Mouse (Mus musculus) erythroblast, adult 5-6 weeks (primary cell): ENCODE data around the gene Eno3. TPM values are rescaled to one million over a fixed set of nuclear protein-coding genes. Genes with fewer than 3 reads are reported as not detected.
A peak's percentile ranks its signal among the peaks of the same experiment; 100 is the strongest.

Source experiments
- ATAC-seq: replicated peaks from 2 replicates; pipeline ENCODE4 v1.8.0; 2016; ENCODE audit warnings: moderate number of reproducible peaks, mild to moderate bottlenecking, moderate TSS enrichment, inconsistent platforms; ENCODE audit not compliant: poor library complexity, low FRiP score, severe bottlenecking
- total RNA-seq, 2 experiments: library from RNA; stranded (forward) in 1 of 2; stranded (reverse) in 1 of 2; fragments of 150-400 nt in 1 of 2; fragments of 200-764, 138-1000 nt in 1 of 2; gene quantifications; 2 replicates each; pipeline versions ENCODE4 v1.2.3 to v1.2.4; 2015 to 2017; ENCODE audit warnings: low replicate concordance in 2 of 2

Gene Eno3
- total RNA-seq, 2 experiments from 2014 or later = 2.9 to 3.3 TPM

DNA sequence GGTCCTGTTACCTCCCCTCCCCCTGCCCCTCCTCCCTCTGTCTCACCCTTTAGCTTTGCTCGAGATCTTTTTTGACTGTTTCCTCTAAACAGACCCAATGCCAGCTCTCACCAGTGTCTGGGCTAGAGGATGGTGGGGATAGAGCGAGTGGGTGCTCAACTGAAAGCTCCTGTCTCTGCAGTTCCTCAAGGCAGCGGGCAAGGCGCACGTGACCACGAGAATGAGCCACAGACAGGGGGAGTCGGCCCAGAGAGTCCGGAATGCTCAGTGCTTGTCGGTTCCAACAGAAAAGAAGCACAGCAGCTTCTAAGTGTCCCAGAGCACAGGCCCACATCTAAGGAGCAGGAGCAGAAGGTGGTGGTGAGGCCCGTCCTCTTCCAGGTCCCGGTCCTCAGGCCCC lies 17.5 kb downstream of the Eno3 start:
- no peak for ATAC-seq

DNA sequence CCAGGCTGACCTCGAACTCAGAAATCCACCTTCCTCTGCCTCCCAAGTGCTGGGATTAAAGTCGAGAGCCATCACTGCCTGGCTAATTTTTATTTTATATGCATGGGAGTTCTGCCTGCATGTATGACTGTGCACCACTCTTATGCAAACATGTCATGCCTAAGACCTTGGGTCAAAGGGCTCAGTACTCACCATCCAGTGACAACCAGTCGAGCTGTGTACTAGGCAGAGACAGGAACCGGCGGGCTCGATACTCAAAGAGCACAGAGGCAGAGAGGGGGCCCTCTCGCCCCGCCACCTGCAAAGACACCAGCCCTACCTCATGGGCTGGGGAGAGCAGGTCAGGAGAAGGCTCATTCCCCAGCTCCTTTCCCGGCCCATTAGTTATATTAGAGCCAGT lies 21.1 kb downstream of the Eno3 start:
- ATAC-seq = no peak

- no peak for ATAC-seq
Observed at GRCm38 (mm10) chr11:70678576-70678975, 21.6 kb downstream of the Eno3 start.

- ATAC-seq = no peak
Observed at GRCm38 (mm10) chr11:70679361-70679760, 22.4 kb downstream of the Eno3 start.

GRCm38 (mm10) chr11:70679894-70680293 lies 22.9 kb downstream of the Eno3 start:
- ATAC-seq = no peak

GRCm38 (mm10) chr11:70681170-70681569 lies 24.2 kb downstream of the Eno3 start:
- no peak for ATAC-seq

- no peak for ATAC-seq
Observed at GRCm38 (mm10) chr11:70681897-70682581, 25.0 kb downstream of the Eno3 start.

DNA sequence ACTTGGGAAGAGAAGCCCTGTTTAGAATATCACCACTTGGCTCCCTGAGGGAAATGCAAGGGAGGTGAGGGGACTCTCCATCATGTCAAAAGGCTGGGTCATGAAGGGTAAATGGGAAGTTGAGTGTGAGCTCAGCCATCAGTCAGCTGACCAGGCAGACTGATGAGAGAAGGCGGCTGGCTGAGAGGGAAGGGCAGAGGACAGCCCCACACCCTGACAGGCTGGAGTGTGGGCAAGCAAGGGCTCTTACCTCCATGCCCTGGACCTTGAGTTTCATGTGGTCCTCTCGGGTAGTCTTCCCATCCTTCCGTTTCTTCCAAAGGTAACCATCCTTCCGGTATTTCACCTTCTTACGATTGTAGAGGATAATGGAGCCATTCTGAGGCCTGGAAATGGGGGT lies 26.6 kb downstream of the Eno3 start:
- ATAC-seq = no peak

- ATAC-seq = peak; percentile 40; the same call in 1 of the 2 replicates
Observed at GRCm38 (mm10) chr11:70686901-70687566, 30.0 kb downstream of the Eno3 start.

DNA sequence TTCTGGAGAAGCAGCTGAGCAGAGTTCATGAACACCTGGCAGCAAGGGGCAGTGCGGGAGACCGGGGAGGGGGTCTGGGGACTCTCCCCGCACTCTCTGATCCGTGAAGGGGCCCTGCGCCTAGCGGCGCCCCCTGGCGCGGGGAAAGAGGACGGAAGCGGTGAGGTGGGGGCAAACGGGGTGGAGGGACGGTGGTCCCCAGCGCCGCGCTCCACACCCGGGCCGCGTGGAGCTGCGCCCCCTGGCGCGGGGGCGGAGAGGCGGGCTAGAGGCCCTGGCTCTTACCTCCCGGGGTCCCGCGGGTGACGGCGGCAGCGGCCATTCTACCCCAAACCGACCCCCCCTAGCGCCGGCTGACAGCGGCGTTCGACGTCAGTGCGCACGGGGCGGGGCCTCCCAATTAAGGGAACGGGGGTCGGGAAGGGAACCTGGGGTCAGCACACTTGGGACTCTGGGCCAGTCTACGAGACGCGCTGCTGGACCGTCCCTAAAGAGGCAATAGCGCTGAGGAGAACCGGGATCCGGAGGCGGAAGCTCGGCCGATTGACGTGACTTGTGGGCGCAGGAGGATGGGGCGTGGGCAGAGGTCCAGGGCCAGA lies 30.7 kb downstream of the Eno3 start, which contains the start of gene Camta2:
Gene Camta2 (minus strand): TSS at position 505 of the 599 bp plus-strand sequence.
- peak; percentile 41 for ATAC-seq

DNA sequence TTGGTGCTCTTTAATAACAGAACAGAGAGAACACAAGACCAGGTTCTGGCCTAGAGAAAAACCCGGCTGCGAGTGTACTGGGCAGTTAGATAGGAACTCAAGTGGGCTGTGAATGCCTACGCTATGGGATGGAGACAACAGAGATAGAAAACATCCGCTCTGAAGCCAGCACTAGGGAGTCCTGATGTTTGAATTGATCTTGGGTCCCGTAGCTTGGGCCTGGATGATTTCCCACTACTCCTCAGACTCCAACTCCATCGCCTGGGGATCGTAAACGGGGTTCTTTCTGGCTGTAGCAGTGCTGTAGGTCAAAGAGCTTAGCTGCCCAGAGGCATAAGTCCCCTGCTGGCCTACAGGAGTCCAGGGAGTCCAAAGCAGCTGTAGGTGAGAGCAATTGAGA lies 31.4 kb downstream of the Eno3 start:
- ATAC-seq = no peak

DNA sequence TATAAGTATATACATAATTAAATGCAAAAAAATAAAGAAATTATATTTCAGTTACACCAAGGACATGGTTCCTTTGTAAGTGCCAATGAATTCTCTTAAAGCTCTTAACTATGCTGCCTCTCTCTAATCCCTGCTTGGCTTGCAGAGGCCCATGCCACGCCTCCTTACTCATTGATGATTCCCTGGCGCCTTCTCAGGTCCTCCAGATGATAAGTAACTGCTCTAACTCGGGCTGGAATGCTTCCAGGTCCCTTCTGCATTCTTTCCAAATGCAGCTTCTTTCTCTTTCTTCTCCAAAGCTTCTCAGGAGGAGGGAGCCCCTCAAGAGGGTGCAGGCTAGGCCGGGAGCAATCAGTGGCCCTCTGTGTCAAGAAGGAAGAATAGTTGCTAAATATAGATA lies 32.6 kb downstream of the Eno3 start:
- ATAC-seq = no peak

GRCm38 (mm10) chr11:70693504-70693903 lies 36.5 kb downstream of the Eno3 start:
- ATAC-seq = no peak

- no peak for ATAC-seq
Observed at GRCm38 (mm10) chr11:70697376-70697775, 40.4 kb downstream of the Eno3 start.

GRCm38 (mm10) chr11:70699051-70699450 lies 42.0 kb downstream of the Eno3 start:
- no peak for ATAC-seq

GRCm38 (mm10) chr11:70699722-70700556 lies 42.9 kb downstream of the Eno3 start, which contains the start of the genes Inca1 and Kif1c:
Inca1 (minus strand) TSS chr11:70700155.
Kif1c (plus strand) TSS chr11:70700548.
- peak; percentile 96 for ATAC-seq

GRCm38 (mm10) chr11:70700613-70701012 lies 43.6 kb downstream of the Eno3 start:
- peak; percentile 24 for ATAC-seq

- ATAC-seq = no peak
Observed at GRCm38 (mm10) chr11:70701221-70701955, 44.4 kb downstream of the Eno3 start.

- no peak for ATAC-seq
Observed at GRCm38 (mm10) chr11:70701984-70702733, 45.2 kb downstream of the Eno3 start.
